Mouse (Mus musculus): ENCODE data around the gene B3gnt3. TPM values are rescaled to one million over a fixed set of nuclear protein-coding genes. Genes with fewer than 3 reads are reported as not detected.
A peak's percentile ranks its signal among the peaks of the same experiment; 100 is the strongest.
"Not testable (repeated sequence)": the region's sequence is repeated elsewhere in the genome, so short reads cannot be mapped to it uniquely, and the experiment has no call there.

B3gnt3 gene
- total and polyA plus RNA-seq, 2 experiments from 2014 or later, result 6.4 to 8.7 TPM

DNA sequence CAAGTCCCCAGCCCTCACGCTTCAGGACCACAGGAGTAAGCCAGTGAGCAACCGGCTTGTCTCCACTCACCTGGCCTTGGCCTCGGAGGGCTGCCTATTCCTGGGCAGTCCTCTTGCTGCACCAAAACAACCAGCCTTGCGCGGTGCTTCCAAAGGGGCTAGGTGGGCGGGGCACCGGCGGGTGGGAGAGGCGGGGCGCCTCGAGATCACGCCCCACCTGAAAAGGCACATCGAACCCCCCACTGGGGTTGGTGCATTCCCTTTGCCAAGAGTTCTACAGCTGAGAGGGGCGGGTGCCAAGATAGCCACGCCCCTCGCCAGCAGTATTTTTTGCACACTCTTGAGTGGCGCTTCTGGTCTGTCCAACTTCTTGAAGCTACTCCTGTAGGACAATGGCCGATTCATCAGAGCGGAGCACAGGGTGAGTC lies 40.1 kb upstream of the B3gnt3 start:
- Histone ChIP-seq H3K27ac (ENCODE audit: low read depth) (no peak overlapping the region), H3K4me2 (ENCODE audit: low read depth, low read length) (peak overlapping the region; percentile 40), H3K4me3 (ENCODE audit: low read depth, low read length) (peak overlapping the region; percentile 6; the same call in 1 of the 2 replicates), H3K27me3 (ENCODE audit: control insufficient read depth, insufficient read depth, low read length) (no peaks in the 10 kb centered on the region), H3K4me1 (ENCODE audit: control insufficient read depth, insufficient read depth) (peaks cover 5% of the 10 kb centered on the region), H3K9me3 (replicated peaks; ENCODE audit: control insufficient read depth, low read length) (no peaks in the 10 kb centered on the region), H3K9ac (replicated peaks; ENCODE audit: low read depth, low read length) (no peak overlapping the region), H3K36me3 (replicated peaks; ENCODE audit: control insufficient read depth, insufficient read depth, low read length) (no peaks in the 10 kb centered on the region)
- no peak for TF ChIP-seq EP300 (IDR thresholded peaks at IDR 0.05; ENCODE audit: low read depth)
- TF ChIP-seq CTCF (IDR thresholded peaks at IDR 0.05; ENCODE audit: low read depth), result no peak
- 8% methylated on average over 19 of the region's 19 CpGs for WGBS
- DNase-seq (ENCODE audit: low spot score) (no peak), ATAC-seq (ENCODE audit: insufficient read depth, low read depth) (no peak)

DNA sequence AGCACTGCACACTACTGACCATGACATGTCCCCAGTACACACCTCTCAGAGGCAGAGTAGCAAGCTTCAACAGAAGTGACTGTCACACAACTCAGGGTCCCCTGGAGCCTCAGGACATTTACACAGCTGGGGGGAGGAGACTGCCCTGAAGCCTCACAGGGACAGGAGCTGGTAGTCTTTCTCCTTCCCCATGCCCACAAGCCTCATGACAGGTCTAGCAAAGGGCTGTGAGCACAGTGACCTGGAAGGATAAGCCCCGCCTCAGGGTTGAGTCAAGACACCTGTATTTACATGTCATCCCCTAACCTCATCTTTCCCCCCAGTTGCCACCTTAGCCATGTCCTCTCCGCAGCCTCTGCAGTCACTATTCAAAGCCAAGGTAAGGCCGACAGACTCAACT lies 39.6 kb upstream of the B3gnt3 start:
- ATAC-seq (ENCODE audit: insufficient read depth, low read depth) (no peak), DNase-seq (ENCODE audit: low spot score) (no peak)
- Histone ChIP-seq H3K36me3 (replicated peaks; ENCODE audit: control insufficient read depth, insufficient read depth, low read length) (no peaks in the 10 kb centered on the region), H3K4me1 (ENCODE audit: control insufficient read depth, insufficient read depth) (peaks cover 5% of the 10 kb centered on the region), H3K27me3 (ENCODE audit: control insufficient read depth, insufficient read depth, low read length) (no peaks in the 10 kb centered on the region), H3K4me3 (ENCODE audit: low read depth, low read length) (no peak overlapping the region), H3K9ac (replicated peaks; ENCODE audit: low read depth, low read length) (no peak overlapping the region), H3K9me3 (replicated peaks; ENCODE audit: control insufficient read depth, low read length) (no peaks in the 10 kb centered on the region), H3K4me2 (ENCODE audit: low read depth, low read length) (peak overlapping the region; percentile 40; the same call in 1 of the 2 replicates), H3K27ac (ENCODE audit: low read depth) (no peak overlapping the region)
- TF ChIP-seq CTCF (IDR thresholded peaks at IDR 0.05; ENCODE audit: low read depth), result no peak
- TF ChIP-seq EP300 (IDR thresholded peaks at IDR 0.05; ENCODE audit: low read depth), result no peak
- 31% methylated on average over 3 of the region's 3 CpGs for WGBS

DNA sequence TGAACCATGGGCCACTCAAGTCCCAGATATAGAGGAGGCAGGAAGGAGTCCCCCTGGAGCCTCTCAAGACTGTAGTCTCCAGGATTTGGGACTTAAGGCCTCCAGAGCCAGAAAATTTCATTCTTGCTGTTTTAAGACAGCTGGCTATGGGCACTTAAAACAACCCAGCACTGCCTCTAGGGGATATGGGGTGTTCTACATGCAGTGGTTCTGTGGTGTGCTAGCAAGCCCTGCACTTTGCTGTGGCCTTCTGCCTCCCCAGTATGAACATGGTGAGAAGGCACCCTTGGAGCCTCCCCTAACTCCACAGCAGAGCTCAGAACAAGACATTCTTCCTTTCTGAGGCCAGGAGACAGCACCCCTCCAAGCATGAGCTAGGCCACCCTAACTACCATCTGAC lies 36.7 kb upstream of the B3gnt3 start:
- H3K4me3 ChIP-seq (ENCODE audit: low read depth, low read length); DNase-seq (ENCODE audit: low spot score); H3K9ac ChIP-seq (replicated peaks; ENCODE audit: low read depth, low read length); H3K4me2 ChIP-seq (ENCODE audit: low read depth, low read length); H3K9me3 ChIP-seq (replicated peaks; ENCODE audit: control insufficient read depth, low read length); ATAC-seq (ENCODE audit: insufficient read depth, low read depth); H3K4me1 ChIP-seq (ENCODE audit: control insufficient read depth, insufficient read depth); H3K36me3 ChIP-seq (replicated peaks; ENCODE audit: control insufficient read depth, insufficient read depth, low read length); H3K27ac ChIP-seq (ENCODE audit: low read depth); H3K27me3 ChIP-seq (ENCODE audit: control insufficient read depth, insufficient read depth, low read length): not testable (repeated sequence)

- peaks cover 11% of the 10 kb centered on the region; the same call in 1 of the 2 replicates for H3K27me3 ChIP-seq (ENCODE audit: control insufficient read depth, insufficient read depth, low read length)
- H3K27ac ChIP-seq (ENCODE audit: low read depth), result no peak overlapping the region
- H3K4me1 ChIP-seq (ENCODE audit: control insufficient read depth, insufficient read depth), result 0 out of 2 replicates have a peak, but pooled peaks cover 7% of the 10 kb centered on the region
- TF ChIP-seq EP300 (IDR thresholded peaks at IDR 0.05; ENCODE audit: low read depth), result no peak
- peak; percentile 62 for TF ChIP-seq CTCF (IDR thresholded peaks at IDR 0.05; ENCODE audit: low read depth)
- no peak overlapping the region for H3K4me3 ChIP-seq (ENCODE audit: low read depth, low read length)
- peak; percentile 42 for DNase-seq (ENCODE audit: low spot score)
- 41% methylated on average over 3 of the region's 3 CpGs for WGBS
- ATAC-seq (ENCODE audit: insufficient read depth, low read depth), result no peak
- no peaks in the 10 kb centered on the region for H3K9me3 ChIP-seq (replicated peaks; ENCODE audit: control insufficient read depth, low read length)
- H3K4me2 ChIP-seq (ENCODE audit: low read depth, low read length), result no peak overlapping the region
- no peak overlapping the region for H3K9ac ChIP-seq (replicated peaks; ENCODE audit: low read depth, low read length)
- no peaks in the 10 kb centered on the region for H3K36me3 ChIP-seq (replicated peaks; ENCODE audit: control insufficient read depth, insufficient read depth, low read length)
These were observed 30.2 kb upstream of the B3gnt3 start for GRCm38 (mm10) chr8:71731652-71732230.

DNA sequence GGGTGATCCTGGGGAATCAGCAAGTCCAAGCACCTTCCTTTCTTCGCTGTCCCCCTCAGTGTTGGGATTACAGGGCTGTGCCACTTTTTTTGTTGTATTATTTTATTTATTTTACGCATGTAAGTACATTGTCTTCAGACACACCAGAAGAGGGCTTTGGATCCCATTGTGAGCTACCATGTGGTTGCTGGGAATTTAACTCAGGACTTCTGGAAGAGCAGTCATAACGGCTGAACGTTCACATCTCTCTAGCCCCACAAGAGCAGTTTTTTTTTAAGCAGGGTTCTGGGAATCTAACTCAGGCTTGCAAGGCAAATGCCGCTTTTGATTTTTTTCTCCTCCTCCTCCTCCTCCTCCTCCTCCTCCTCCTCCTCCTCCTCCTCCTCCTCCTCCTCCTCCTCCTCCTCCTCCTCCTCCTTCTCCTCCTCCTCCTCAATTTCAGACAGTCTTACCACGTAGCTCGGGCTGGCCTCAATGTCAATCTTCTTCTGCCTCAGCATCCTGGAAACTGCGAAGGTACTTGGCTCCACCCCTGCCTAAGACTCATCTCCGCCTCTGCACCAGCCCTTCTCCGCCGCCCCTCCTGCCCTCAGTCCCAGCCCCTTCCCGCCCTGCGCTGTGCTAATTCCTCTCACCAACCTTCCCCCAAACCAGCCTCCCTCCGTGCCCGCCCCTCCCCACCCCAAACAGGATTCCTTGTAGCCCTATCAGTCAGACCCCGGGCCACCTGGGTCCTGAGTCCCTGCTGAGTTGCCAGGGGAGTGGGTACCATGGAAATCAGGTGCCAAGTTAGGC lies 27.4 kb upstream of the B3gnt3 start:
- Histone ChIP-seq H3K4me2 (ENCODE audit: low read depth, low read length) (peak overlapping the region; percentile 52), H3K4me1 (ENCODE audit: control insufficient read depth, insufficient read depth) (peaks cover 10% of the 10 kb centered on the region; the same call in 1 of the 2 replicates), H3K9ac (replicated peaks; ENCODE audit: low read depth, low read length) (no peak overlapping the region), H3K27me3 (ENCODE audit: control insufficient read depth, insufficient read depth, low read length) (peaks cover 33% of the 10 kb centered on the region), H3K4me3 (ENCODE audit: low read depth, low read length) (peak overlapping the region; percentile 31), H3K9me3 (replicated peaks; ENCODE audit: control insufficient read depth, low read length) (no peaks in the 10 kb centered on the region), H3K27ac (ENCODE audit: low read depth) (no peak overlapping the region), H3K36me3 (replicated peaks; ENCODE audit: control insufficient read depth, insufficient read depth, low read length) (no peaks in the 10 kb centered on the region)
- DNase-seq (ENCODE audit: low spot score), result no peak
- no peak for ATAC-seq (ENCODE audit: insufficient read depth, low read depth)
- TF ChIP-seq EP300 (IDR thresholded peaks at IDR 0.05; ENCODE audit: low read depth), result no peak
- TF ChIP-seq CTCF (IDR thresholded peaks at IDR 0.05; ENCODE audit: low read depth), result no peak
- WGBS, result 7% methylated on average over 16 of the region's 16 CpGs
